Mouse (Mus musculus) MEL (cell line): ENCODE results near the gene Azi2. TPM values are rescaled to one million over a fixed set of nuclear protein-coding genes. Genes with fewer than 3 reads are reported as not detected.

Source experiments
- DNase-seq: peaks from one replicate; pipeline ENCODE4 v3.0.0; 2011; ENCODE audit warnings: low read depth, low spot score
- H3K27ac ChIP-seq: 2 replicates; pipeline ENCODE4 v1.5.1; 2012; ENCODE audit warnings: low read depth, mild to moderate bottlenecking, control low read depth, low read length, moderate library complexity; ENCODE audit not compliant: control insufficient read depth
- H3K27me3 ChIP-seq, 2 experiments: fragments of 150-350 bp in 1 of 2; sonication (generic) in 1 of 2; 2 replicates each; pipeline ENCODE4 v1.6.1; 2012; ENCODE audit warnings: low read length in 2 of 2, mild to moderate bottlenecking in 2 of 2, improper control_type of control experiment in 1 of 2, moderate library complexity in 1 of 2; ENCODE audit not compliant: insufficient read depth in 2 of 2, control insufficient read depth in 1 of 2
- H3K36me3 ChIP-seq, 2 experiments: 2 replicates each; pipeline ENCODE4 v1.6.1; 2012 to 2014; ENCODE audit warnings: low read length in 2 of 2, improper control_type of control experiment in 1 of 2, inconsistent platforms in 1 of 2, mild to moderate bottlenecking in 1 of 2; ENCODE audit not compliant: insufficient read depth in 2 of 2, control insufficient read depth in 1 of 2
- H3K4me1 ChIP-seq, 2 experiments: fragments of 150-350 bp in 1 of 2; sonication (generic) in 1 of 2; 2 replicates each; pipeline ENCODE4 v1.6.1; 2012; ENCODE audit warnings: low read length in 2 of 2, improper control_type of control experiment in 1 of 2, mild to moderate bottlenecking in 1 of 2; ENCODE audit not compliant: insufficient read depth in 2 of 2, control insufficient read depth in 1 of 2
- H3K4me3 ChIP-seq, 2 experiments: fragments of 150-350 bp in 1 of 2; sonication (generic) in 1 of 2; 2 replicates each; pipeline ENCODE4 v1.5.1; 2012; ENCODE audit warnings: low read depth in 2 of 2, low read length in 2 of 2, mild to moderate bottlenecking in 2 of 2, moderate library complexity in 2 of 2, control low read depth in 1 of 2, improper control_type of control experiment in 1 of 2; ENCODE audit not compliant: control insufficient read depth in 1 of 2, insufficient read depth in 1 of 2
- H3K79me2 ChIP-seq: 2 replicates; pipeline ENCODE4 v1.6.1; 2012; ENCODE audit warnings: mild to moderate bottlenecking, low read length, moderate library complexity; ENCODE audit not compliant: control insufficient read depth, poor library complexity, insufficient read depth
- H3K9ac ChIP-seq: 2 replicates; pipeline ENCODE4 v1.6.1; 2012; ENCODE audit warnings: low read depth, mild to moderate bottlenecking, control low read depth, low read length, moderate library complexity; ENCODE audit not compliant: control insufficient read depth, poor library complexity, severe bottlenecking
- H3K9me3 ChIP-seq: fragments of 150-350 bp; sonication (generic); replicated peaks from 2 replicates; pipeline ENCODE4 v1.6.1; 2012; ENCODE audit warnings: mild to moderate bottlenecking, low read length, improper control_type of control experiment, moderate library complexity; ENCODE audit not compliant: insufficient read depth
- CHD1 ChIP-seq: IDR thresholded peaks from 2 replicates; pipeline ENCODE4 v1.6.1; 2012; ENCODE audit warnings: low read depth, mild to moderate bottlenecking, inconsistent platforms, low read length, improper control_type of control experiment
- ELF1 ChIP-seq: IDR thresholded peaks from 2 replicates; pipeline ENCODE4 v1.6.1; 2014; ENCODE audit warnings: low read depth, mild to moderate bottlenecking, inconsistent platforms, low read length, improper control_type of control experiment, moderate library complexity
- EP300 ChIP-seq, 2 experiments: IDR thresholded peaks; 2 replicates each; pipeline ENCODE4 v1.6.1; 2011; ENCODE audit warnings: improper control_type of control experiment in 2 of 2, low read length in 2 of 2, low read depth in 1 of 2, mild to moderate bottlenecking in 1 of 2
- ETS1 ChIP-seq: IDR thresholded peaks from 2 replicates; pipeline ENCODE4 v1.6.1; 2012; ENCODE audit warnings: low read depth, mild to moderate bottlenecking, inconsistent platforms, low read length, improper control_type of control experiment, moderate library complexity
- GABPA ChIP-seq: IDR thresholded peaks from 2 replicates; pipeline ENCODE4 v1.6.1; 2012; ENCODE audit warnings: low read depth, mild to moderate bottlenecking, inconsistent platforms, low read length, improper control_type of control experiment, moderate library complexity
- HCFC1 ChIP-seq: IDR thresholded peaks from 2 replicates; pipeline ENCODE4 v1.6.1; 2012; ENCODE audit warnings: low read depth, mild to moderate bottlenecking, inconsistent platforms, low read length, improper control_type of control experiment, moderate library complexity
- JUND ChIP-seq: IDR thresholded peaks from 2 replicates; pipeline ENCODE4 v1.6.1; 2011; ENCODE audit warnings: low read depth, mild to moderate bottlenecking, improper control_type of control experiment, low read length
- KAT2A ChIP-seq: conservative IDR thresholded peaks from 2 replicates; pipeline ENCODE4 v1.6.1; 2012; ENCODE audit warnings: low read depth, low read length, improper control_type of control experiment, inconsistent platforms
- MAFK ChIP-seq: IDR thresholded peaks from 2 replicates; pipeline ENCODE4 v1.6.1; 2011; ENCODE audit warnings: low read depth, mild to moderate bottlenecking, low read length, improper control_type of control experiment, borderline replicate concordance
- MAX ChIP-seq: IDR thresholded peaks from 2 replicates; pipeline ENCODE4 v1.6.1; 2011; ENCODE audit warnings: low read length, improper control_type of control experiment
- MAZ ChIP-seq: IDR thresholded peaks from 2 replicates; pipeline ENCODE4 v1.6.1; 2012; ENCODE audit warnings: low read depth, mild to moderate bottlenecking, inconsistent platforms, low read length, improper control_type of control experiment
- MEF2A ChIP-seq: IDR thresholded peaks from 2 replicates; pipeline ENCODE4 v1.6.1; 2014; ENCODE audit warnings: low read depth, mild to moderate bottlenecking, inconsistent platforms, low read length, improper control_type of control experiment; ENCODE audit not compliant: poor library complexity, insufficient replicate concordance, severe bottlenecking; ENCODE audit errors: extremely low read depth
- MXI1 ChIP-seq: IDR thresholded peaks from 2 replicates; pipeline ENCODE4 v1.6.1; 2011; ENCODE audit warnings: mild to moderate bottlenecking, low read depth, low read length, improper control_type of control experiment
- MYC ChIP-seq: IDR thresholded peaks from 2 replicates; pipeline ENCODE4 v1.6.1; 2011; ENCODE audit warnings: low read depth, mild to moderate bottlenecking, low read length, improper control_type of control experiment, moderate library complexity
- NELFE ChIP-seq: IDR thresholded peaks from 2 replicates; pipeline ENCODE4 v1.6.1; 2011; ENCODE audit warnings: low read depth, low read length, improper control_type of control experiment
- POLR2A ChIP-seq, 2 experiments: IDR thresholded peaks; 2 replicates each; pipeline ENCODE4 v1.6.1; 2011 to 2012; ENCODE audit warnings: low read length in 2 of 2, mild to moderate bottlenecking in 2 of 2, control low read depth in 1 of 2, improper control_type of control experiment in 1 of 2, low read depth in 1 of 2, moderate library complexity in 1 of 2; ENCODE audit not compliant: control insufficient read depth in 1 of 2, insufficient read depth in 1 of 2, poor library complexity in 1 of 2
- POLR2AphosphoS2 ChIP-seq: IDR thresholded peaks from 2 replicates; pipeline ENCODE4 v1.6.1; 2011; ENCODE audit warnings: low read length, improper control_type of control experiment
- POLR2AphosphoS5 ChIP-seq: IDR thresholded peaks from 2 replicates; pipeline ENCODE4 v1.6.1; 2012; ENCODE audit warnings: low read depth, borderline replicate concordance, mild to moderate bottlenecking, inconsistent platforms, low read length, moderate library complexity, mixed read lengths
- SIN3A ChIP-seq: IDR thresholded peaks from 2 replicates; pipeline ENCODE4 v1.6.1; 2012; ENCODE audit warnings: low read length, improper control_type of control experiment, inconsistent platforms
- TAL1 ChIP-seq: IDR thresholded peaks from 2 replicates; pipeline ENCODE4 v1.6.1; 2012; ENCODE audit warnings: mild to moderate bottlenecking, inconsistent platforms, low read length, moderate library complexity, mixed read lengths
- TBP ChIP-seq: IDR thresholded peaks from 2 replicates; pipeline ENCODE4 v1.8.0; 2011; ENCODE audit warnings: low read depth, low read length, improper control_type of control experiment
- TCF12 ChIP-seq: IDR thresholded peaks from 2 replicates; pipeline ENCODE4 v1.6.1; 2014; ENCODE audit warnings: low read depth, mild to moderate bottlenecking, inconsistent platforms, low read length, improper control_type of control experiment, moderate library complexity
- USF2 ChIP-seq, 2 experiments: IDR thresholded peaks; 2 replicates each; pipeline ENCODE4 v1.6.1; 2011 to 2012; ENCODE audit warnings: improper control_type of control experiment in 2 of 2, low read length in 2 of 2, borderline replicate concordance in 1 of 2, inconsistent platforms in 1 of 2, low read depth in 1 of 2, mild to moderate bottlenecking in 1 of 2; ENCODE audit not compliant: insufficient read depth in 1 of 2
- ZC3H11A ChIP-seq: IDR thresholded peaks from 2 replicates; pipeline ENCODE4 v1.6.1; 2012; ENCODE audit warnings: low read depth, mild to moderate bottlenecking, inconsistent platforms, low read length, improper control_type of control experiment
- ZKSCAN1 ChIP-seq: IDR thresholded peaks from 2 replicates; pipeline ENCODE4 v1.6.1; 2012; ENCODE audit warnings: low read depth, mild to moderate bottlenecking, inconsistent platforms, low read length, improper control_type of control experiment, moderate library complexity
- ZMIZ1 ChIP-seq: IDR thresholded peaks from 2 replicates; pipeline ENCODE4 v1.6.1; 2012; ENCODE audit warnings: low read depth, mild to moderate bottlenecking, inconsistent platforms, low read length, improper control_type of control experiment, moderate library complexity
- ZNF384 ChIP-seq: IDR thresholded peaks from 2 replicates; pipeline ENCODE4 v1.6.1; 2012; ENCODE audit warnings: low read depth, mild to moderate bottlenecking, inconsistent platforms, low read length, improper control_type of control experiment
- polyA plus RNA-seq, 2 experiments: library from polyadenylated mRNA; stranded (reverse) in 1 of 2; unstranded in 1 of 2; fragments of >175 nt in 1 of 2; fragments of >200 nt in 1 of 2; gene quantifications; 2 replicates each; pipeline versions ENCODE4 v1.2.1 to v1.2.4; 2012; ENCODE audit warnings: low replicate concordance in 2 of 2, low read depth in 1 of 2; ENCODE audit not compliant: insufficient read length in 2 of 2, insufficient read depth in 1 of 2, missing spikeins in 1 of 2
- total RNA-seq: library from RNA; depleted of rRNA; stranded (reverse); fragments of 300-350 nt; gene quantifications from 2 replicates; pipeline ENCODE4 v1.2.3, GENCODE M21; 2012

Azi2 gene
- total and polyA plus RNA-seq, 3 experiments: 51.8 to 546 (median 60.7) TPM

- H3K9me3 ChIP-seq: no peaks in the 10 kb centered on the region
- TF ChIP-seq MAZ (no peak), MEF2A (no peak), ZC3H11A (no peak), TAL1 (no peak), ZKSCAN1 (no peak), GABPA (no peak), POLR2AphosphoS2 (no peak), MAFK (no peak), ZMIZ1 (no peak)
- H3K36me3 ChIP-seq: peaks cover 0 to 23% of the 10 kb centered on the region in 2 experiments; a peak in 3 of 4 replicates
- no peak overlapping the region for H3K9ac ChIP-seq
- no peaks in the 10 kb centered on the region for H3K27me3 ChIP-seq
- no peak overlapping the region for H3K27ac ChIP-seq
- 0 out of 2 replicates have a peak, but pooled peaks cover 2% of the 10 kb centered on the region for H3K79me2 ChIP-seq
- H3K4me1 ChIP-seq: peaks cover 10 to 20% of the 10 kb centered on the region in 2 experiments
- H3K4me3 ChIP-seq: no peak overlapping the region
- no peak for DNase-seq
These were observed 33.1 kb downstream of the Azi2 start for GRCm38 (mm10) chr9:118073358-118073757.

DNA sequence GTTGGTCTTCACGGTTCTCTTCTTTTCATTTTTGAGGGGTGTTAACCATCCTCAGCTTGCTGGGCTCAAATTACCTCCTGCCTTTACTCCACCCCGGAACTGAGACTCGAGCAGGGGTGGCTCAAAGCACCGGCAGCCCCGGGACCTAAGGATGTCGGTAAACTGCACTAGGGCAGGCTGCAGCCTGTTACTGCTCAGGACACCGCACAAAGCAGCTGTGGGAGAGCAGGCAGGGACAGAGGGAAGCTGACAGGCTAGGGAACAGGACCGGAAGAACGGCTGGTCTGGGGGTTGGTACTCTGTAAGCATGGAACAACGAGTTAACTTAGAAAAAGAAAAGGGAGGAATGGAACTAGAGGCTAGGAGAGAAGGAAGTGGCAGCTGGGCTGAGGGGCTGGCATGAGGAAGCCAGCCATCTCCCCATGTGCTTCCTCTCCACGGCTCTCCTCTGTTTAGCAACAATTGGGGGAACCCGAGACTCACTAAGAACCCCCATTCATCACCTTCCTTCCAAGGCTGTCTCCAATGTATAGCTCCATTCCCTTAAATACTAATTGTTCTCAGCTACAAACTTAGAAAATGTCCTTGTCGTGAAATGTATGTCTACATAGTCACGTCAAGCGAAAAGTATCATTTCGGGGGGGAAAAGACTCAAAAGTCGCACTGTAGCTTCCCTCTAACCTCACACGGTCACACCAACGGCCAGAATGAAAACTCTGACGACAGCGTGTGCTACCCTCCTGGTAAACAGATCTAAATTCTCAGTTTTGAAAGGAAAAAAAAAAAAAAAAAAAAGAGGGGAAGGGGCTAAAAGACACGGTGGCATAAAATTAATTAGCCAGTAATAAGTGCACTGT is 42.5 kb downstream of the Azi2 start:
- peak overlapping the region; percentile 67 to 89 for H3K4me3 ChIP-seq
- peak overlapping the region; percentile 85 for H3K9ac ChIP-seq
- no peaks in the 10 kb centered on the region for H3K9me3 ChIP-seq
- peaks cover 1% of the 10 kb centered on the region; the same call in 1 of the 2 replicates for H3K79me2 ChIP-seq
- peak; percentile 87 for DNase-seq
- TF ChIP-seq KAT2A (no peak), USF2 (IDR thresholded peaks at IDR 0.05; ENCODE audit: borderline replicate concordance in 1 of 2, insufficient read depth in 1 of 2, low read depth in 1 of 2, low read length in 2 of 2) (no peak), GABPA (no peak), EP300 (IDR thresholded peaks at IDR 0.05; ENCODE audit: low read depth in 1 of 2, low read length in 2 of 2) (peak; percentile 19 to 54; a peak in 3 of 4 replicates), NELFE (peak; percentile 68), ELF1 (peak; percentile 63), TBP (peak; percentile 71; the same call in 1 of the 2 replicates), JUND (0 out of 2 replicates have a peak, but pooled peaks have one; percentile 21), MAX (peak; percentile 88), POLR2AphosphoS5 (no peak; the same call in 1 of the 2 replicates), TAL1 (no peak), MEF2A (no peak), ZC3H11A (no peak), HCFC1 (0 out of 2 replicates have a peak, but pooled peaks have one; percentile 35), SIN3A (peak; percentile 36), CHD1 (0 out of 2 replicates have a peak, but pooled peaks have one; percentile 48), POLR2AphosphoS2 (no peak), TCF12 (0 out of 2 replicates have a peak, but pooled peaks have one; percentile 12), ZMIZ1 (0 out of 2 replicates have a peak, but pooled peaks have one; percentile 65), ETS1 (no peak), ZNF384 (no peak), MYC (0 out of 2 replicates have a peak, but pooled peaks have one; percentile 86), MXI1 (peak; percentile 88), POLR2A (IDR thresholded peaks at IDR 0.05; ENCODE audit: control insufficient read depth in 1 of 2, insufficient read depth in 1 of 2, low read depth in 1 of 2, low read length in 2 of 2, poor library complexity in 1 of 2) (peak; percentile 81 to 85), MAZ (0 out of 2 replicates have a peak, but pooled peaks have one; percentile 39)
- no peaks in the 10 kb centered on the region for H3K27me3 ChIP-seq
- peaks cover 0 to 6% of the 10 kb centered on the region in 2 experiments; a peak in 2 of 4 replicates for H3K36me3 ChIP-seq
- H3K4me1 ChIP-seq: peaks cover 0 to 5% of the 10 kb centered on the region in 2 experiments; a peak in 2 of 4 replicates
- H3K27ac ChIP-seq: peak overlapping the region; percentile 94
